Comparison of ENCODE assay signal across 12 mouse cellular contexts in the genomic region with DNA sequence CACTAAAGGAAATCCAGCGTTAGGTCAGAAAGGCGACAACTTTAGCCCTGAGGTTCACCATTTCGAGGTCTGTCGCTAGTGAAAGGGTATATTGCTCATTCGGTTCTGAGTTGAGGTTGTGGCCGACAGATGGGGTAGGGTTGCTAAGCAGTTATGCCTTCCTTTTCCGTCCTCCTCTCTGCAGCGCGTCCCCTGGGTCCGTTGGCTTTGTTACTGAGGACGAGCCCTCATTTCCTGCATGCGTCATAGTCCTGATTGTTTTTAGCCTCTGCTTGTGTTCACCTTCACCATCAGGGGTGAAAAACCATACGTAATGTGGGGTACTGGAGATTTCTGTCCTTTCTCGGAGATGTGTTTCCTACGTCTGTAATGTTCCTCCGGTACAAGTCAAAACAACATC. TPM values are rescaled to one million over a fixed set of nuclear protein-coding genes. Genes with fewer than 3 reads are reported as not detected.
DNase-seq lines count a peak whose midpoint lies in the region; ATAC-seq and TF ChIP-seq lines count a peak whose summit lies in the region.
"Had no signal": no experiment of that assay in that cellular context is flagged by ENCODE, and none has a peak within 500 bp of the region (broad histone marks: within the 10 kb centered on the region; RNA-seq: fewer than 3 reads in every experiment).

No protein-coding gene starts in this region.

- TF ChIP-seq CTCF in kidney, postnatal 0 days (IDR thresholded peaks at IDR 0.05; ENCODE audit: low read depth): no peak

- ATAC-seq in embryonic facial prominence, embryonic 12.5 days (ENCODE audit: insufficient number of reproducible peaks, insufficient read depth, low FRiP score, low TSS enrichment): no peak
- ATAC-seq in kidney, postnatal 0 days (replicated peaks; ENCODE audit: low FRiP score, low read depth): no peak
- no peak for ATAC-seq in heart, embryonic 11.5 days (replicated peaks; ENCODE audit: insufficient number of reproducible peaks, low FRiP score, low TSS enrichment)
- ATAC-seq in megakaryocyte progenitor cell, adult 5-6 weeks (replicated peaks; ENCODE audit: poor library complexity): no peak

- H3K4me2 ChIP-seq in embryonic facial prominence, embryonic 12.5 days (replicated peaks): no peak overlapping the region
- no peak overlapping the region for H3K4me2 ChIP-seq in kidney, postnatal 0 days (ENCODE audit: low read length)
- H3K4me2 ChIP-seq in heart, embryonic 11.5 days: no peak overlapping the region
- H3K4me2 ChIP-seq: hindbrain, embryonic 15.5 days had no signal

- no peak for DNase-seq in embryonic facial prominence, embryonic 10.5 days (ENCODE audit: low spot score)
- peak; percentile 30 for DNase-seq in kidney, postnatal 0 days (ENCODE audit: low spot score)
- no peak for DNase-seq in kidney, adult 11 months
- DNase-seq in naive thymus-derived CD4-positive, alpha-beta T cell, adult 2 months (ENCODE audit: low read depth): peak; percentile 29
- DNase-seq in forebrain, embryonic 10.5 days (ENCODE audit: extremely low spot score, low spot score): no peak
- DNase-seq: cerebellum, postnatal 36 days; retina, postnatal 1 day had no signal

- H3K4me3 ChIP-seq in embryonic facial prominence, embryonic 12.5 days: no peak overlapping the region
- no peak overlapping the region for H3K4me3 ChIP-seq in embryonic facial prominence, embryonic 10.5 days
- H3K4me3 ChIP-seq in kidney, postnatal 0 days (replicated peaks; ENCODE audit: low read depth, low read length): no peak overlapping the region
- H3K4me3 ChIP-seq in heart, embryonic 11.5 days (ENCODE audit: low read depth, low read length): no peak overlapping the region
- H3K4me3 ChIP-seq in forebrain, embryonic 10.5 days: no peak overlapping the region
- H3K4me3 ChIP-seq: erythroblast, embryonic 14.5 days; hindbrain, embryonic 15.5 days had no signal

- WGBS in embryonic facial prominence, embryonic 12.5 days: 84% methylated on average over 16 of the region's 16 CpGs
- WGBS in embryonic facial prominence, embryonic 10.5 days: 87% methylated on average over 16 of the region's 16 CpGs
- WGBS in kidney, postnatal 0 days: 75% methylated on average over 16 of the region's 16 CpGs
- 77% methylated on average over 16 of the region's 16 CpGs for WGBS in heart, embryonic 11.5 days (ENCODE audit: insufficient replicate concordance)
- 91% methylated on average over 16 of the region's 16 CpGs for WGBS in forebrain, embryonic 10.5 days

- H3K36me3 ChIP-seq in embryonic facial prominence, embryonic 12.5 days: peaks cover 15% of the 10 kb centered on the region
- peaks cover 52% of the 10 kb centered on the region for H3K36me3 ChIP-seq in embryonic facial prominence, embryonic 10.5 days (replicated peaks)
- peaks cover 36% of the 10 kb centered on the region for H3K36me3 ChIP-seq in kidney, postnatal 0 days (ENCODE audit: insufficient read depth, low read length)
- peaks cover 15% of the 10 kb centered on the region for H3K36me3 ChIP-seq in heart, embryonic 11.5 days (ENCODE audit: control insufficient read depth, insufficient read depth, low read length)
- H3K36me3 ChIP-seq in forebrain, embryonic 10.5 days (replicated peaks): peaks cover 50% of the 10 kb centered on the region
- H3K36me3 ChIP-seq: hindbrain, embryonic 15.5 days had no signal

- H3K9ac ChIP-seq in embryonic facial prominence, embryonic 12.5 days: no peak overlapping the region
- no peak overlapping the region for H3K9ac ChIP-seq in kidney, postnatal 0 days (ENCODE audit: low read depth, low read length)
- peak overlapping the region; percentile 44; the same call in 1 of the 2 replicates for H3K9ac ChIP-seq in heart, embryonic 11.5 days (ENCODE audit: low read depth, low read length)
- H3K9ac ChIP-seq: hindbrain, embryonic 15.5 days had no signal

- H3K27ac ChIP-seq in embryonic facial prominence, embryonic 12.5 days: 0 out of 2 replicates have a peak overlapping the region, but pooled peaks have one; percentile 24
- no peak overlapping the region; the same call in 1 of the 2 replicates for H3K27ac ChIP-seq in embryonic facial prominence, embryonic 10.5 days (replicated peaks)
- peak overlapping the region; percentile 31; the same call in 1 of the 2 replicates for H3K27ac ChIP-seq in kidney, postnatal 0 days
- H3K27ac ChIP-seq in heart, embryonic 11.5 days (ENCODE audit: low read depth, low read length): peak overlapping the region; percentile 30; the same call in 1 of the 2 replicates
- no peak overlapping the region for H3K27ac ChIP-seq in forebrain, embryonic 10.5 days
- H3K27ac ChIP-seq: hindbrain, embryonic 15.5 days had no signal

- H3K4me1 ChIP-seq in embryonic facial prominence, embryonic 12.5 days: no peaks in the 10 kb centered on the region
- peaks cover 42% of the 10 kb centered on the region for H3K4me1 ChIP-seq in embryonic facial prominence, embryonic 10.5 days
- H3K4me1 ChIP-seq in kidney, postnatal 0 days (replicated peaks; ENCODE audit: insufficient read depth, low read length): peaks cover 8% of the 10 kb centered on the region; the same call in 1 of the 2 replicates
- H3K4me1 ChIP-seq in heart, embryonic 11.5 days (ENCODE audit: control insufficient read depth, insufficient read depth, low read length): peaks cover 71% of the 10 kb centered on the region
- H3K4me1 ChIP-seq in forebrain, embryonic 10.5 days: peaks cover 45% of the 10 kb centered on the region

- no peaks in the 10 kb centered on the region for H3K9me3 ChIP-seq in embryonic facial prominence, embryonic 12.5 days
- H3K9me3 ChIP-seq in embryonic facial prominence, embryonic 10.5 days: no peaks in the 10 kb centered on the region
- no peaks in the 10 kb centered on the region for H3K9me3 ChIP-seq in kidney, postnatal 0 days (replicated peaks; ENCODE audit: low read length)
- no peaks in the 10 kb centered on the region for H3K9me3 ChIP-seq in heart, embryonic 11.5 days (replicated peaks; ENCODE audit: control insufficient read depth, low read length)
- no peaks in the 10 kb centered on the region for H3K9me3 ChIP-seq in forebrain, embryonic 10.5 days
- H3K9me3 ChIP-seq: hindbrain, embryonic 15.5 days had no signal

- no peaks in the 10 kb centered on the region for H3K27me3 ChIP-seq in embryonic facial prominence, embryonic 12.5 days
- 0 out of 2 replicates have a peak, but pooled peaks cover 6% of the 10 kb centered on the region for H3K27me3 ChIP-seq in embryonic facial prominence, embryonic 10.5 days (replicated peaks; ENCODE audit: low read depth, poor library complexity, severe bottlenecking)
- H3K27me3 ChIP-seq in kidney, postnatal 0 days (ENCODE audit: insufficient read depth, low read length): no peaks in the 10 kb centered on the region
- H3K27me3 ChIP-seq in heart, embryonic 11.5 days (ENCODE audit: control insufficient read depth, insufficient read depth, low read length): no peaks in the 10 kb centered on the region
- H3K27me3 ChIP-seq in forebrain, embryonic 10.5 days (ENCODE audit: poor library complexity, severe bottlenecking): peaks cover 12% of the 10 kb centered on the region
- H3K27me3 ChIP-seq: hindbrain, embryonic 15.5 days had no signal

RNA-seq across cellular contexts. Expression of gene Bag3, which starts 17.3 kb away (rescaled TPM):
- 9.1 TPM in 2 replicates for polyA plus RNA-seq in embryonic facial prominence, embryonic 12.5 days (2016; fragmentation: Nextera tagmentation; extraction: Ambion mirVana)
- 11.2 and 11.5 TPM in 2 replicates for polyA plus RNA-seq in embryonic facial prominence, embryonic 10.5 days (2016; fragmentation: Nextera tagmentation; extraction: Ambion mirVana)
- 15.0 and 15.1 TPM in 2 replicates for polyA plus RNA-seq in kidney, postnatal 0 days (2015; fragmentation: Nextera tagmentation; extraction: Ambion mirVana)
- polyA plus RNA-seq in heart, embryonic 11.5 days (2014; fragmentation: Nextera tagmentation; extraction: Ambion mirVana): 20.6 and 21.1 TPM in 2 replicates
- 6.2 and 8.1 TPM in 2 replicates for polyA plus RNA-seq in forebrain, embryonic 10.5 days (2016; fragmentation: Nextera tagmentation; extraction: Ambion mirVana)
- total RNA-seq in megakaryocyte progenitor cell, adult 5-6 weeks (2015): 6.8 and 8.5 TPM in 2 replicates
- 6.2 and 6.4 TPM in 2 replicates for total RNA-seq in megakaryocyte progenitor cell, adult 5-6 weeks (2017)

Comparison
In these comparisons a context has a peak if more than half of its experiments do, and no peak if none do; other contexts are left out.
1. H3K27ac ChIP-seq: peak in embryonic facial prominence, embryonic 12.5 days (single experiment), kidney, postnatal 0 days (single experiment) and heart, embryonic 11.5 days (single experiment); none in embryonic facial prominence, embryonic 10.5 days (single experiment) and forebrain, embryonic 10.5 days (single experiment).
2. DNase-seq: peak in kidney, postnatal 0 days (single experiment) and naive thymus-derived CD4-positive, alpha-beta T cell, adult 2 months (single experiment); none in embryonic facial prominence, embryonic 10.5 days (single experiment), kidney, adult 11 months (single experiment) and forebrain, embryonic 10.5 days (single experiment).